Mouse (Mus musculus) frontal cortex, postnatal 10 days (tissue): ENCODE data around the gene Gm15085.
"Not testable (repeated sequence)": the region's sequence is repeated elsewhere in the genome, so short reads cannot be mapped to it uniquely, and the experiment has no call there.

Experiments used
- DNase-seq, 2 experiments: peaks; one replicate each; pipeline ENCODE4 v3.0.0; 2022; ENCODE audit warnings: low spot score in 2 of 2, mixed read lengths in 1 of 2

Gene Gm15085

DNA sequence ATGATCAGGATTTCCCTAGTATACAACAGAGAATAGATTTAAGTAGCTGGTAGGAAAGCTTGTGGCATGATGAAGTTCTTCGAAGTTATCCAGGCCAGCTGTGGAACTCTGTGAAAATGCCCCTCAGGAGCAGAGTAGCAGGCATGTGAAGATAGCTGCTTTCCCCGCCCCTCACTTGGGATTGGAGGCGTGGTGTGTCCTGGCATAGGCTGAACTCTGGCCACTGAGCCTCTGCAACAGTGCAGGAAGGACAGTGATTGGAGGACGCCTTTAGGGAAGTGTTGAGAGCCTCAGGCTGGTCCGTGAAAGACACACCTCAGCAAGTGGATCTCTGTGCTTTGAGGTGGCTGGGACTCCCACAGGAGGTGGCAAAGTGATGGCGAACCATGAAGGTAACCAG, at the start of gene Gm15085:
Gene Gm15085, plus strand, starts transcription at position 301 of the 400 bp plus-strand sequence.
- not testable (repeated sequence) for DNase-seq
